Mouse (Mus musculus) embryonic fibroblast, embryonic 13.5 days (primary cell): ENCODE data around the gene Dsn1. TPM values are rescaled to one million over a fixed set of nuclear protein-coding genes. Genes with fewer than 3 reads are reported as not detected.

Experiments used
- H3K27ac ChIP-seq: 2 replicates; pipeline ENCODE4 v1.5.1; 2012; ENCODE audit warnings: low read length, control low read depth, inconsistent platforms; ENCODE audit not compliant: insufficient read depth
- H3K4me1 ChIP-seq: 2 replicates; pipeline ENCODE4 v1.6.1; 2011; ENCODE audit warnings: low read length; ENCODE audit not compliant: control insufficient read depth, insufficient read depth
- H3K4me3 ChIP-seq: 2 replicates; pipeline ENCODE4 v1.5.1; 2011; ENCODE audit warnings: mild to moderate bottlenecking, control low read depth, low read length; ENCODE audit not compliant: insufficient read depth
- CTCF ChIP-seq: IDR thresholded peaks from 2 replicates; pipeline ENCODE4 v1.5.1; 2011; ENCODE audit warnings: mild to moderate bottlenecking, control low read depth, low read length, moderate library complexity, borderline replicate concordance; ENCODE audit not compliant: insufficient read depth
- POLR2A ChIP-seq: IDR thresholded peaks from 2 replicates; pipeline ENCODE4 v1.6.1; 2011; ENCODE audit warnings: low read depth, mild to moderate bottlenecking, control low read depth, low read length, moderate library complexity
- polyA plus RNA-seq: library from polyadenylated mRNA; stranded (reverse); fragments of >200 nt; gene quantifications from 2 replicates; pipeline ENCODE4 v1.2.4, GENCODE M21; 2011; ENCODE audit warnings: low read depth; ENCODE audit not compliant: missing spikeins, insufficient read length

Gene Dsn1
- polyA plus RNA-seq, 1 experiment: 26.0 TPM

DNA sequence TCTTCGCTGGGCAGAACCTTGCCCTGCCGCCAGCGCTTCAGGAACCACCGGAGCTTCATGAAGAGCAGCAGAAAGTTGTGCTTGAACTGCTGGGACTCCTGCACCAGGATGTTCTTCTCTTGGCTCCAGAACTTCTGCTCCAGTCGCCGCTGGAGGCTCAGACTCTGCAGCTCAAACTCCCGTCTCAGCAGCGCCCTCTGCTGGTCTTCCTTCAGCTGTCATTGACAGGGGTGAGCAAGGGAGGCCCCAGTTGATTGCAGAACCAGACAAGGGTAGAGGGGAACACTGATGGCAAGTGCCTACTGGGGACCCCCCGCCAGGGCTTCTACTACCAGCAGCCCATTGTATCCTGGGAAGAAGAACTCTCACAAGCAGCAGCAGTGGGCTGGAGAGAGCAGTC, 23.9 kb upstream of the Dsn1 start:
- no peaks in the 10 kb centered on the region for H3K4me1 ChIP-seq
- TF ChIP-seq POLR2A: no peak
- TF ChIP-seq CTCF: peak; percentile 79
- H3K27ac ChIP-seq: no peak overlapping the region
- H3K4me3 ChIP-seq: no peak overlapping the region

GRCm38 (mm10) chr2:157028261-157028660, 21.3 kb upstream of the Dsn1 start:
- TF ChIP-seq CTCF (no peak), POLR2A (no peak)
- Histone ChIP-seq H3K4me1 (no peaks in the 10 kb centered on the region), H3K4me3 (no peak overlapping the region), H3K27ac (no peak overlapping the region)

DNA sequence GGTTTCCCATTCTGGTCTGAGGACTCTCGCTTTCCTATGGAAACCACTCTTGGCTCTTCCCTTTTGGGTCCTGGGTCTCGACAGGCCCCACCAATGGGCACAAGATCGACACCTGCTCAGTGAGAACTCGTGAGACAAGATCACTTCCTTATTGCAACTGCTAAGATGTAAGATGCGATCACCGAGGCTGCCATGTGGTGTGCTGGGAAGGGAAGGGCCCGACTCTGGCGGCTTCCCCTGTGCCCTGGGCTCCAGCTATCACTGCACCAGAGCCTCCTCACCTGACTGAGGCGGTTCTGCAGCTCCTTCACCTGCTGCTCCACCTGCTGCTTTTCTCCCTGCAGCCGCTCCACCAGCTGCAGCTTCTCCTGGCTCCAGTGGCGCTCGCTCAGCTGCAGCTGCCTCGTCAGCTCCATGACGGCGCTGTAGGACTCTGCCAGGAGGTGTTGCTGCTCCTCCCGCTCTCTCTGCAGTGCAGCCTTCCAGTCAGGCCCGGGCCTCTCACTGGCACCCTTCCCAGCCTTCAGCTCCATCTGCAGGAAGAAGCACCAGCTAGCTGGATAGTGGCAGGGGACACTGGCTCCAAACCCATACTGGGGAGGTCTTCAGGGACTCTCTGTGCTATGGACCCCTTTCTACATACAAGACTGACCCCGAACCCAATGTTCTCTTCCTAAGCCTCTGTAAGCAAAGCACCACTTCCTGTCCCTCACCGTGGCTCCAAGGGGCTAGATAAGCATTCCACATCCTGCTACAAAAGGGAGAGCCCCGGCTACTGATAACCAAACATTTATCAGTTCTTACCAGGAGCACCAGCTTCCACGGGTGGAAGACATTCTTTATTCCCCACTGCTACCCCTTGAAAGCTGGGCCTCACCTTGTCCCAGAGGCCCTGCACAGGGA, 20.4 kb upstream of the Dsn1 start:
- no peak overlapping the region for H3K4me3 ChIP-seq
- no peaks in the 10 kb centered on the region for H3K4me1 ChIP-seq
- no peak overlapping the region for H3K27ac ChIP-seq
- no peak for TF ChIP-seq POLR2A

DNA sequence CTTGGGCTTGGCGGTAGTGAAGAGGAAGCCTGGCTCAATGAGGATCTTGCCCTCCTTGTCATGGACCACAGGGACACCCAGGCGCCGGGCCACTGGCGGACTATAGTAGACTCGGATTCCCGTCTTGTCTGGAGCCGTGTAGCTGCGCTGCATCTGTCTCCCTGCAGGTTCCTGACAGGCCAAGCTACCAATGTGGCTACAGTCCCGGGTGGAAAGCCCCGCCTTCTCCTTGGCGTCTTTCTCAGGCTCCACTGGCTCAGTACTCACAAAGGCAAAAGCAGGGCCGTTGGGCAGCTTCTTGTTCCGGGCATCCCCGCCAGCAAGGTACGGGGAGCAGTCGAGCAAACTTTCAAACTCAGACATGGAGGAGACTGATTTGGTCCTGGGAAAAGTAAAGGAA, 14.2 kb upstream of the Dsn1 start:
- H3K27ac ChIP-seq: no peak overlapping the region
- no peak overlapping the region for H3K4me3 ChIP-seq
- H3K4me1 ChIP-seq: no peaks in the 10 kb centered on the region
- TF ChIP-seq POLR2A (no peak), CTCF (no peak)

DNA sequence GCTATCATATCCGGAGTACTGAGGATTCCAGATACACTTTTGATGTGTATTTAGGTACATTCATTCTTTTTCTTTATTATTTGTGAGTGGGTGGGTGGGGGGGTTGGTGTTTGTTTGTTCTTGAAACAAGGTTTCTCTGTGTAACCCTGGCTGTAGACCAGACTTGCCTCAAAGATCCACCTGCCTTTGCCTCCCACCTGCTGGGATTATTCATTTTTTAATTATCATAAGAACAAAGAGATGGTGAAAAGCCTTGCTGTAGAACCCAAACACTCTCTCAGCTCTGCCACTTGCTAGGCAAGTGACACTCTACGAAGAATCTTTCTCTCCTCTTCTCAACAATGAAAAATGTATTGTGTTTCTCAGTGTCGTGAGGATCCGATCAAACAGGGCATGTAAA, 12.3 kb upstream of the Dsn1 start:
- no peak for TF ChIP-seq CTCF
- Histone ChIP-seq H3K4me3 (no peak overlapping the region), H3K4me1 (no peaks in the 10 kb centered on the region)

GRCm38 (mm10) chr2:157016529-157017270, 9.7 kb upstream of the Dsn1 start:
- Histone ChIP-seq H3K27ac (no peak overlapping the region), H3K4me1 (no peaks in the 10 kb centered on the region), H3K4me3 (no peak overlapping the region)
- TF ChIP-seq POLR2A (no peak), CTCF (no peak)

More for the DNA sequence above, 12.3 kb upstream of the Dsn1 start:
- no peak overlapping the region for H3K27ac ChIP-seq

DNA sequence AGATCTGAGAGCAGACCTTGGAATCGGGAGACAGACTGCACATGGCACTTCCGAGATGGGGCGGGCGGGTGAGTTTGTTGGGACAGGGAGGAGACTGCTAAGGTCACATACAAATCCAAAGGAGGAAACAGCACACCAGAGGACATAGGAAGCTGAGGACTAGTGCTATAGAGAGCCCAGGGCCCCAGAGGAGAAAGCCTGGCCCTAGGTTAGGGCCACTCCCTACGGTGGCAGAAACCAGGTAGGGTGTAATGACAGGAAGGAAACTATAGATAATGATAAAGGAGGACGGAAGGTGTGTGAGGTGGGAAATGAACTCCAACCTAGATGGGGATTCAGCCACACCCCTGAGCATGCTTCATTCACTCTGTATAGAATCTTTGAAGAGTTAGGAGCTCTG, 5.4 kb upstream of the Dsn1 start:
- Histone ChIP-seq H3K27ac (no peak overlapping the region), H3K4me1 (0 out of 2 replicates have a peak, but pooled peaks cover 2% of the 10 kb centered on the region), H3K4me3 (no peak overlapping the region)
- TF ChIP-seq CTCF: no peak
- TF ChIP-seq POLR2A: no peak

DNA sequence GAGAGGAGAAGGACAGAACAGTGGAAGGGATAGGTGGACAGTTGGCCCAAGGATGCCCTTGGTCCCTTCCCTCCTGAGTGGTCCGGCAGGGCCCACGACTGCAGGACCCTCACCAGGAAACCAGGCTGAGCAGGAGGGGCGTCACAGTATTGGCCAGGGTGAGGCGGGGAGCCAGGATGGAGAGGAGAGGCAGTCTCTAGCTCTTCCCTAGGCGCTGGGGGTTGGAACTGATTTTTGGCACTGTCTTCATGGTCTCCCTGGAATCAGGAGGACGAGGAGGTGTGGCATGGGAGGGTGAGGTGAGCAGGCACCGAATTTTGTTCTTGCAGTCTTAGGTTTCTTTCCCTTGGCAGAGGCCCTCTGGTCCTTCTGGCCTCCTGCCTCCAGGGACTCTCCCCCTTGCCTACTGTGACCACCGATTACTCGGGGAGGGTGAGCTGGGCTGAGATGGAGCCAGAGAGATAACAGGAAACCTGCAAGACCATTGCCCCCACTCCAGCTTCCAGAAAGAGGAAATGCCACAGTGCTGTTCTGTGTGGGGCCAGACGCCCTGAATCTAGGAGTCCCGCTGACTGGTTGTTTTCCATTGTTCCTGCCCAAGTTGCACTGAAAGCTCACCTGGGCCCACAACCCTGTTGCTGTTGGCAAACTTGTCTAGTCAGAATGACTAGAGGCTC, 3.8 kb upstream of the Dsn1 start:
- TF ChIP-seq POLR2A: no peak
- no peak for TF ChIP-seq CTCF

DNA sequence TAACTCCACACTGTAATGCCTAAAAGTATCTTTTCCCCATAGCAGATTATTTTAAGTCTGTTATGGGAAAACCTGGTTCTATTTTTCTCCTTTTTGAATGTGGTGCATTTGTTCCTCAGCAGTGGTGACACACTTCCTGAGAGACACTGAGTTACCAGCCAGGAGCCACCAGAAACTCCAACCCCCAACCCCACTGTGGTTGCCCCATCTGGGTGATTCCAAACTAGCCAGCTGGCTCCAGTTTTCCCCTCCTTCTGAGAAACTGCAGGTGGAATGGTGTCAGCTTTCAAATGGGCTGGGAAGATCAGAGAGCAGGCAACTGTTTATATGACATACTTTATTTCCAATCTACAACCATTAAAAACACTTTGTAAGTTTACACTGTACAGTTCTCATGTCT, 3.2 kb upstream of the Dsn1 start:
- Histone ChIP-seq H3K4me3 (no peak overlapping the region), H3K27ac (no peak overlapping the region), H3K4me1 (peaks cover 5% of the 10 kb centered on the region; the same call in 1 of the 2 replicates)
- TF ChIP-seq POLR2A (no peak), CTCF (no peak)

More for the DNA sequence above, 3.8 kb upstream of the Dsn1 start:
- H3K4me1 ChIP-seq: peaks cover 5% of the 10 kb centered on the region; the same call in 1 of the 2 replicates
- H3K4me3 ChIP-seq: no peak overlapping the region
- no peak overlapping the region for H3K27ac ChIP-seq

- TF ChIP-seq POLR2A (no peak), CTCF (no peak)
- Histone ChIP-seq H3K27ac (no peak overlapping the region), H3K4me1 (peaks cover 5% of the 10 kb centered on the region; the same call in 1 of the 2 replicates), H3K4me3 (no peak overlapping the region)
Measured at GRCm38 (mm10) chr2:157008509-157008908, 1.6 kb upstream of the Dsn1 start.
